Mouse (Mus musculus): ENCODE measurements around the gene Ttc33. TPM values are rescaled to one million over a fixed set of nuclear protein-coding genes. Genes with fewer than 3 reads are reported as not detected.
A peak's percentile ranks its signal among the peaks of the same experiment; 100 is the strongest.

The Ttc33 gene
- 10 to 100 TPM; 75.5 to 85.2 (median 82.2) TPM for total RNA-seq (2022)

- DNase-seq (ENCODE audit: low spot score in 2 of 2), result peak; percentile 69 to 83
These were observed at the start of gene Ttc33 for GRCm38 (mm10) chr15:5185366-5186292. Ttc33 (plus strand) TSS chr15:5185525.

GRCm38 (mm10) chr15:5138021-5138856 lies 47.1 kb upstream of the Ttc33 start:
- DNase-seq (ENCODE audit: low spot score in 2 of 2), result no peak

- DNase-seq (ENCODE audit: low spot score in 2 of 2), result no peak
These were observed 46.0 kb upstream of the Ttc33 start for GRCm38 (mm10) chr15:5139366-5139765.

GRCm38 (mm10) chr15:5139863-5140262 lies 45.5 kb upstream of the Ttc33 start:
- no peak for DNase-seq (ENCODE audit: low spot score in 2 of 2)

- DNase-seq (ENCODE audit: low spot score in 2 of 2), result no peak
These were observed 45.0 kb upstream of the Ttc33 start for GRCm38 (mm10) chr15:5140357-5140756.

GRCm38 (mm10) chr15:5142047-5142446 lies 43.3 kb upstream of the Ttc33 start:
- DNase-seq (ENCODE audit: low spot score in 2 of 2), result no peak

- DNase-seq (ENCODE audit: low spot score in 2 of 2), result no peak
These were observed 42.6 kb upstream of the Ttc33 start for GRCm38 (mm10) chr15:5142714-5143113.

- DNase-seq (ENCODE audit: low spot score in 2 of 2), result peak in 1 of 2 experiments; percentile 36
These were observed 41.8 kb upstream of the Ttc33 start, which contains the start of gene Prkaa1 for GRCm38 (mm10) chr15:5143361-5144020. Prkaa1 (plus strand) TSS chr15:5143861.

GRCm38 (mm10) chr15:5144021-5144778 lies 41.1 kb upstream of the Ttc33 start:
- peak; percentile 44 to 61 for DNase-seq (ENCODE audit: low spot score in 2 of 2)

GRCm38 (mm10) chr15:5145196-5145945 lies 40.0 kb upstream of the Ttc33 start:
- DNase-seq (ENCODE audit: low spot score in 2 of 2), result no peak

DNA sequence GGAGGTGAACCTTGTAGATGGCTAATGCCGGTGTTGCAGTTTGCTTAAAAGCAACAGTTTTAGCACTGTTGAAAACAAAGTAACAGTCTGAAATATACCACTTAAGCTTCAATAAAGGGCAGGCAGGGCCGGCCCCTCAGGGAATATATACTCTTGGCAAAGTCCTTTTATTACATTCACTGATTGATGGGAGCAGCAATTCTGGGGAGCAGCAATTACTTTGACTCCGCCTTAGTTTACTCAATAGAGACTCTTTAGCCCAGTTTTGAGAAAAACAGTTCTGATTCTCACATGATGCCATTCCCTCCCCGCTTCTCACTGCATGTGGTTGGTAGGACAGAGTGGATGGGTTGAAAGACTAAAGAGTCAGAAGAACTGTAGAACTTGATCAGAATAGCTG lies 36.1 kb upstream of the Ttc33 start:
- no peak for DNase-seq (ENCODE audit: low spot score in 2 of 2)

GRCm38 (mm10) chr15:5152171-5152570 lies 33.2 kb upstream of the Ttc33 start:
- DNase-seq (ENCODE audit: low spot score in 2 of 2), result no peak

DNA sequence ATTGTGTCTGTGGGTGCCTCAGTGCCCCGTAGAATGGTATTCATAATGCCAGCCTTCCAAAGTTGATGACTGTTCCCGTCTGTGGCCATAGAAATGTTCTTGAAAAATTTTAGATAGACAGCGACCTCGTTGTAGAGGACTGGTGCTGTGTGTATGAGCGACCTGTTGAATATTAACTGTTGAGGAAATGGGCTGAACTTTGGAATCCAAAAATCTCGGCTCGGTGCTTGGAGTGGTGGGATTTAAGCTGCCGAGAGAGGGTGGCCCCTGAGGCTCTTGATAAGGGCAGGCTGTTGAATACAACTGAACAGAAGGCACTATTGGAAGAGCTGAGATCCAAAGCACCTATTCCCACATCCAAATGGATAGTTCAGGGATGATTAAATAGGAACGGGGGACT lies 30.7 kb upstream of the Ttc33 start:
- no peak for DNase-seq (ENCODE audit: low spot score in 2 of 2)

DNA sequence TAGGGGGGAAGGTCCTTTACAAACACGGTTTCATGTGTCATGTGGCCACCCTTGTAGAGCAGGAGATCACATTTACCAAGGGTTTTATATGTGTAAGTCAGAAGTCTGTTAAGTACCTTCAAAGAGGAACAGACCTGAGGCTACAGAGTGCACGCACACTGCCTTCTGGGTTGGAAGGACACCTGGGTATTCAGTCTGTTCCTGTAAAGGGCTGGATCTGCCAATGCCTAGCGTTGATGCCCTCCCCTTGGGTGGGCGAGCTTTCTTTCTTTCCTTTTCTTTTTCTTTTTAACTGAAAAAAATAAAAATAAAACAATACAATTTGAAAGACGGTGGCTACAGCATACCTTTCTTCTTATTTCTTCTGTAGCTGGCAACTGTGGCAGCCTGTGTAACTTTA lies 30.2 kb upstream of the Ttc33 start:
- no peak for DNase-seq (ENCODE audit: low spot score in 2 of 2)

- no peak for DNase-seq (ENCODE audit: low spot score in 2 of 2)
These were observed 29.0 kb upstream of the Ttc33 start for GRCm38 (mm10) chr15:5156355-5156754.

GRCm38 (mm10) chr15:5157386-5157785 lies 27.9 kb upstream of the Ttc33 start:
- DNase-seq (ENCODE audit: low spot score in 2 of 2), result no peak

DNA sequence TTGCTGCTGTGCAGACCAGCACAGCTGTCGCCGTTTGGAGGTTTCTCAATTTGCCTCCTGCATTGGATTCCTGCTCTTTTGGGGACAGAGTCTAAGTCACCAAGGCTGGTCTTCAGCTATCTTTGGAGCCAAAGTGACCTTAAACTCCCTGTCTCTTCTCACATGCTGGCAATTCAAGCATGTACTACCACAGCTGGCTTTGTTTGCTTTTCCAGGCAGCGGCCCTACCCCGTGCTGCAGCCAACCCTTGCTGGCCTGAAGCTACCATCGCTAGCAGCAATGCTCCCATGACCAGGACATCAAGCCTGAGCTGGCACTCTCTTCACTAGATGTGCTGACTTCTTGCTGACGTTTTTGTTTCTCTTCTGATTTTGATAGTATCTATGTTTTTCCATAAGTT lies 26.5 kb upstream of the Ttc33 start:
- no peak for DNase-seq (ENCODE audit: low spot score in 2 of 2)

GRCm38 (mm10) chr15:5165121-5165773 lies 20.1 kb upstream of the Ttc33 start:
- DNase-seq (ENCODE audit: low spot score in 2 of 2), result no peak

- DNase-seq (ENCODE audit: low spot score in 2 of 2), result no peak
These were observed 12.0 kb upstream of the Ttc33 start for GRCm38 (mm10) chr15:5173217-5173820.
